Mouse (Mus musculus) thymus, postnatal 10 days (tissue): ENCODE data around the gene Fnbp1l.

Source experiments
- DNase-seq, 2 experiments: peaks; one replicate each; pipeline ENCODE4 v3.0.0; 2021; ENCODE audit warnings: low spot score in 2 of 2

Fnbp1l gene

DNA sequence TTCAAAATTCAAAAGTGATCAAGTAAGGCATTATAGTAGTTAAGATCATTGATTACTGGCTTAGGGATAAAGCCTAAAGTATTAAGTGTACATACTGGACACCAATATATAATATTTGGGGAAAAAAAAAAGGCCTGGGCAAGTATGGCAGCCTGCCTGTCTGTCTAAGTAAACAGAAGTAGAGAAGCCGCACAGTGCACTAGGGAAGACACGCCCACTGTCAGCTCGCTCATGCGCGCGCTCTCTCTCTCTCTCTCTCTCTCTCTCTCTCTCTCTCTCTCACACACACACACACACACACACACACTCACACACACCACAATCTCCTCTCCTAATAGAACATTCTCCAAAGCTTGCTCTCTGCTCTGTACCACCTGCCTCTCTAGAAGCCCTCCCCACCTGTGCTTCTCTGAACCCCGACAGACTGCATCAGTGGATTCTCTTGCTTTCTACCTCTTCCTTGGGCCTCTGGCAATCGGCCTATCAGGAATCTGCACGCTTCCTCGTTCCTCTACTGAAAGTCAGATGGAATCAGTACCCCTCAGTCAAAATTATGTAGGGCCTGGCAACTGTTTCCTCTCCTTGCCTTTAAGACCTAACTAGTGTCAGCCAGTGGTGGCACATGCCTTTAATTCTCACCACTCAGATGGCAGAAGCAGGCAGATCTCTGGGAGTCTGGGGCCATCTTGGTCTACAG is 13.3 kb downstream of the Fnbp1l start:
- DNase-seq: no peak

DNA sequence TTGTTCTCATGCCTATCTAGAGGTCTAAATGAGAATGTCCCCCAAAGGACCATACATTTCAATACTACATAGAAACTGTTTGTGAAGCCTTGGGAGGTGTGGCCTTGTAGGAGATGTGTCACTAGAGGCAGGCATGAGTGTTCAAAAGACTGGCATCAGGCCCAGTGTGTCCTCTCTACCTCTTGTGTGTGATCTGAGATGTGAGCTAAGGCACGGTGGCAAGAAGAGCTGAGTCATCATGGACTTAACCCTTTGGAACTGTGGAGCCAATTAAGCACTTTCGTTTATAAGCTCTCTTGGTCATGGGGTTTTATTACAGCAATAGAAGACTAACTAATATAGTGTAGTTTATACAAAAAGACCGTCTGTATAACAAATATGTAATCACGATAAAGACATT is 16.3 kb downstream of the Fnbp1l start:
- no peak for DNase-seq

DNA sequence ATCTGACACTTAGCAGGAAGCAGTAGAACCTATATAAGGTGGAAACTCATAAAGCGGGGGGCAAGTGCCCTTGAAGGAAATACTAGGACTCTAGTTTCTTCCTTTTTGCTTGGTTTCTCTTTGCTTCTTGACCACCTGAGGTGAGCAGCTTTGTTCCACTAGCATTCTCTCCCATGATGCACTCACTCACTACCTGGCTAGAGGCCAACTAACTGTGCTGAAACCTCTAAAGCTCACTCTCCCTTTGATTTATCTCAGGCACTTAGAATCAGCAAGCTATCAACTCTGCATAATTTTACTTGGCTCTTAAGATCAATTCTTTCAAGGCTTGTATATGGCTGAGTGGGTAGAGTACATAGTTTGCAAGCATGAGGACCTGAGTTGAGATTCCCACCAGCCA is 17.1 kb downstream of the Fnbp1l start:
- DNase-seq: no peak

DNA sequence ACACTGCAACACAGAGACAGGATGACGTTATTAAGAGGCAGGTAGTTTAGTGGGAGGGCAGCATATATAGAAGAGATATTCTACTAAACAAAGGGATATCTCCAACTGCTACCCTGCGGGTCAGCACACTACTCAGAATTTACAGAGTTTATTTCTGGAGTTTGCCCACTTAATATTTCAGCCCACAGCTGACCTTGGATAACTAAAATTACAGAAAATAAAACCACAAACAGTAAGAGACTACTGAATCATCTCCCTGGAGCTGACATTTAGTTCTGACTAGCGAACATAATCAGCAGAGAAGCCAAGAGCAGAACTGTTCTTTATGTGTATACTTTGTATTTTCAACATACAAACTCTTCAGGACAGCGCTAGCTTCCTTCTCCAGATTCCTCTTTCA is 20.2 kb downstream of the Fnbp1l start:
- no peak for DNase-seq

DNA sequence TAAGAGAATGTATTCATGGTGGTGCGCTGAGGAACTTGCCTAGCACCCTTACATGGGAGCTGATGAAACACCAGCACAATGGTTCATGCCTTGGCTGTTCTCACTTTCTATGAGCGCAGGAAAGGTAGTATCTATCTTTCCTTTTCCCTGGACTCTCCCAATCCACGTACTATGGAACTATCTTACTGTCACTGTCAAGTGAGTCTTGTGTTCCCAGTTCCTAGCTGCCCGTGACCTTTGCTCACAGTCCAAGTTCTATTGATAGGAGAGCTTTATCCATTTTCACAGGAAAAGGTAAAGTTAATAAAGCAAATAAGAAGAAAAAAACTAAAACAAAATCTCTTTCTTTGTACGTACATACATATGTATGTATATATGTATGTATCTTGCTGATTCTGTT is 28.7 kb downstream of the Fnbp1l start:
- no peak for DNase-seq

DNA sequence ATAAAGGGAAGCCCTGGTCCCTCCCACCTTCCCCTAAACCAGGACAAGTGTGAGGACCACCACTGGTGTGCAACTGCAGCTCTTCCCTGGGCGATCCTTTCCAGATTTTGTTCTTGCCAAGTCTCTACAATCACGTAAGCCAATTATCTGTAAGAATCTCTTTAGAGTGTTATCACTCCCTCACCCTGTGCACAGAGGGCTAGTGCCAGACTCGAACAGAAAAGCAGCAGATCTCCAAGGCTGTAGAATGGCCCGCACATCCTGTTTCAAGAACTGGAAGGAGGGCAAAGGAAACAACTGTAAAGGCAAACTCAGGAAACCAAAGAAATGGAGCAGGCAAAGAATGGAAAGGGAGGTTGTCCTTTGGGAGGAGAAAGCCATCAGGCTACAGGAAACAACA is 29.2 kb downstream of the Fnbp1l start:
- DNase-seq: no peak

DNA sequence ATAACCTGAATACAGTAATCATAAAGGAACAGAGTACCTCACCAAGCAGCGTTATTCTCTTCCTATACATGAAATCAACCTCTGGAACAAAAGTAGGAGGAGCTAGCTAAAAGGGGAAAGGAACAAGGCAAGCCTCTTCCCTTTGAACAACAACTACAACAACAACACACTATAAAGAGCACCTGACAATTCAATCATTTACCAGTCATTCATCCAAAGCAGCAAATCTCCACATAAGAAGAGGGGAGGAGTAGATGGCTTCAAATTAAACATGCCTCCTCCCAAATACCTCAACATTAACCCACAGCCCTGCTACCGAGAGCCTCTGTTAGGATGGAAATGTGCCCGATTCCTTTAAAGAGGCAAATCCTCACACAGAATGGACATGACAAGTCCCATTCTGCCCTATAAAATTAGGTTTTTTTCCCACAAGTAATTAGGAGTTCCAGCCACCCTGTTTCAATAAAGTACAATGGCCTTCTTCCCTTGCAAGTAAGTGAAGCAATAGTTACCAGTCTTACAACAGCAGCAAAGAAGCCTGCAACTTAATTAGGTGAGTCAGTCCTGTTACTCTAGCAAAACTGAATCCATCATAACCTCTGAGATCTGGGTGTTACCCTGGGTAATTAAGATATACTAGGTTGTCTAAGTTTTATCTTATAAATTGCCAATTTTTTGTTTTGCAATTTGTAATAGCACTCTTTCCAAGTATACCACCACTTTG is 32.4 kb downstream of the Fnbp1l start:
- DNase-seq: no peak

DNA sequence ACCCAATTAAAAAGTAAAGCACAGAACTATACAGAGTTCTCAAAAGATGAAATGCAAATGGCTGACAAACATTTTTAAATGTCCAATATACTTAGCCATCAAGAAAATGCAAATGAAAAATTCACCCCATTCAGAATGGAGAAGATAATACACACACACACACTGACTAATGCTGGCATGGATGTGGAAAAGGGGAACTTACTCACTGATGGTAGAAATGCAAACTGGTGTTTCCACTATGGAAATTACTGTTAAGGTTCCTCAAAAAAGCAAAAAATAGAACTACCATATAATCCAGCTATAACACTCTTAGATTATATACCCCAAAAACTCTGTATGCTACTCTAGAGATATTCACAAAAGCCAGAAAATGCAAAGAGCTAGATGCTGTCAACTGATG is 42.2 kb downstream of the Fnbp1l start:
- DNase-seq: no peak

DNA sequence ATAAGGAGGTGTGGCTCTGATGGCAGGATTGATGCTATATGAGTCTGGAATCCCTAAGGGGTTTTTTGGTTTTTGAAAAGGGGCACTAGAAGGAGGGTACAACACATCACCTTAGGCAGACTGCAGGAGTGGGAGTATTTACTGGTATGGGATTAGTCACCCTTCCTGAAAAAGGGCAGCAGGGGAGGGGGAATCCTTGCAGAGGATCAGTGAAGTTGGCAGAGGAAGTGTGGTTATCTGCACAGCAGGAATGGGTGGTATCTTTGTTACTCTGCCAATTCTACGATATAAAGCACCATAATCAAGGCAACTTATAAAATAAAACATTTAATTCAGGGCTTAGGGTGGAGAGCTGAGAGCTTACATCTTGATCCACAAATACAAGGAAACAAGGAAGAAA is 44.6 kb downstream of the Fnbp1l start:
- DNase-seq: no peak

DNA sequence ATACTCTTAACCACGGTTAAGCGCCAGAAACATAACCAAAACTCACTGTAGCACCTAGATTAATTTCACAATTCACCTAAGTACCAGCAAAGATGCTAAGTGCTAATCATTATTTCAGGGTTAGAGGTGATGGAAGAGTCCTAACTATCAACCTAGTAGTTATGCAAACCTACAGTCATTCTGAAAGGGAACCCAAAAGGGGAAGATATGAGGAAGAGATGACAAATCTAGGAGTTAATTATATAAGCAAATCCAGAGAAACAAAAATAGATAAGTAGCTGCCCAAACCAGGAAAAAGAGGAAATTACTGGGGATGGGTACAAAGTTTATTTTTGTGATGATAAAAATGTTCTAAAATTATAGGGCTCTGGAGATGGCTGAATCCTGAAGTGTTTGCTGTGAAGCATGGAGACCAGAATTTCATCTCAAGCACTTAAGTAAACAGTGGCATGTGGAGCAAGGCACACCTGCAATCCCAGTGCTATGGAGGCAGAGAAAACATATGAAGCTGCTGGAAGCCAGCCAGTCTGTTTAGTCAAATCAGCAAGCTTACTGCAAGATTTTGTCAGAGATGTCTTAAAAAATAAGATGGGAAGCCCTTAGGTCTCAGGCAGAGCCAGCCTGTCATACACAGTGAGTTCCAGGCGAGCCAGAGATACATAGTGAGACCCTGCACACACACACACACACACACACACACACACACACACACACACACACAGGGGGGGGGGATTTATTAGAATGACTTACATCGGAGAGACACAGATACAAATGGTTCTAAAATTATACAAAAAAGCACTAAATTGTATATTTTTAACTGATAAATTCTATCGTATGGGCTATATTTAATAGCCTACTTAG is 45.9 kb downstream of the Fnbp1l start:
- no peak for DNase-seq

DNA sequence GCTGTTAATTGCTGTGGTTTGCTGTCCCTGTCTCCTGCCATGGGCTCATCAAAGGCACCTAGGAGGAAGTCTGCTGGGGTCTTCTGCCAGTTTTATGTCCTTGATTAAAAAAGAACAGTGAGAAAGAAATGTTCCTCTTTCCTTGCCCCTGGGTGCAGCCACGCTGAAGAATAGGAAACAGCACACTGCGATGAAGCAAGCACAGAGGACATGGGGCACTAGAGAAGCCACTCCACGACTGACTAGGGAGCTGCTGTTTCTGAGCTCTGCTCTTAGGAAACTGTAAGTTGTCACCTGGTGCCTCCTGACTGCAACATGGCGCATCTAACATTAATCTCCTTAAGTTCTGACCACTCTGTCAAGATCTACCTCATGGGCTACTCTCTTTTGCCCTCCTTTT is 53.0 kb downstream of the Fnbp1l start:
- DNase-seq: no peak

DNA sequence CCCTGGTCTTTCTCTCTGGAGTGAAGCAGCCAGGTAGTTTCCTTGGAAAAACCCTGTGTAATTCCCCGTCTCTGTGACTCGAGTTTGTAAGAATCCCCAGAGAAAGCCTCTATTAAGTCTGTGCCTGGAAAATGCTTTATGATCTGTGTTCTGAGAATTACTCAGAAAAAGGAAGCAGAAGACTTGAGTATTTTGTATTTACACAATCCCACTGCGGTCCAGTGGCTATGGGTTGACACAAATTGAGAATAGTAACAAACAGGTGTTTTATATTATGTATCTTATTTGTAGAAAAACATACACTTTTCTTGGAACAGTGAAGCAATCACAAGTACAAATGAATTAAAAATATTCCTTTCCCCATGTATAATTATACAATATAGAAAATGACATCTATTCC is 53.4 kb downstream of the Fnbp1l start:
- DNase-seq: no peak

DNA sequence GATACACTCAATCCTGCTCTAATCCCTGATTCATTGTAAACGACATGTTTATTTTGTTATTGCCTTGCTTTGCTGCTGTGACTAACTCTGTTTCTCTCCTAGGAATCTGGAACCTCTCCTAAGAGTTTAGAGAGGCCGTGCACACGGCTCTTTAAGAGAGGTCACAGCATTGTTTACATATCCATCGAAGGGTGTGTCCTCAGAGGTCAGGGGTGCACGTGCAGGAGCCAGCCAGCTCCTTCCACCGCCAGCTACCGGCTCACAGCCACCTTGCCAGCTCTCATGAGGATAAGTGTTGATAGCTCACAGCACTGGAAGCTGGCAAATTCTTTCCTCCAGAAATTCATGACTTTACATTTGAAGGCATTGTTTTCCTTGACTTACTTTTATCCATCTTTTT is 54.2 kb downstream of the Fnbp1l start:
- DNase-seq: no peak

DNA sequence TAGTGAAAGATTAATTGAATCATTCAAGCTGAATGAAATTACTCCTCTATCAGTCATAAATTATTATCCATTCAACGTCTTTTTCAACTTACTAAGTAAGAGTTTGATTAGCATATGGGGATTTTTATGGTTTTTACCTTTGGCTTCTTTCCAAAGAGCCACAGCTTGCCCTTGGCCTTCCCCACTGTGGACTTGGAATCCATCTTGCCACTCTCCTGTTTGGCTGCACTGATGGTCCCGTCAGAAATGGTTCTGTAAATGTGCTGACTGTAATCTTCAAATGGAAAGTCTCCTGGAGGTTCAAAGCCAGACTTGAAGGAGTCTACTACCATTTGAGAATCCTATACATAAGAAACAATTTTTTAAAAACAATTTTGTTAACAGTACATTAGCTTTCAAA is 61.7 kb downstream of the Fnbp1l start:
- no peak for DNase-seq

DNA sequence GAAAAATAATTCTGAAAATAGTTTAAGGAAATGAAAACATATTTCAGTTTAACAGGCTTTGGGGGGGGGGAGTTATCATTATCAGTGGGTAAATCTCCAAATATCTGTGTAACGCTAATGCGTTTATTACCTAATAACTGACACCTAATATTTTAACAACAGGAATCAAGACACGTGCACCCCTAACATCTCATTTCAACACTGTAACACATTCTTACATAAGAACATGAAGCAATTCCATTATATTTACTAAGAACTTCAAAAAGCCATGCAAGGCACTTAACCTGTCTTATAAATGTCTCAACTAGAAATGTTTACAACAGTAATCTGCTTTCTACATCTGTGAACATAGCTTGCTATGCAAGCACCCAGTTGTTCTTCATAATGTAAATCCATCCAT is 68.3 kb downstream of the Fnbp1l start:
- no peak for DNase-seq

DNA sequence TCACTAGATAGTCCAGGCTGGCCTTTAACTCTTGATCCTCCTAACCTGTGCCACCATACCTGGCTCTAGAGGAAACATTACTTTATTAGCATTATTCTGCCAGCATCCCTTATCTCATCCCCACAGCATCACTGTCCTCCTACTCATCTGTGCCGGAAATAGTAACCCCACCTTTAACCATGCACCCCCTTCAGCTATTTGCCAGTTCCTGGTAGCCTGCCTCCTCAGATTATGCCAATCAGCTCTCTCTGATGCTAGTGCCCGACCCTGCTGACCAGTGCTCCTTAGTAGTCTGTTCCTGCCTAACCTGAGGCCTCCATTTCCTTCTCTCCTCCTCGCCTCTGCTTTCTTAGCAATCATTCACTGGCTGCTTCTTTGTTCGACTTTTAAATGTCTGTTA is 72.0 kb downstream of the Fnbp1l start:
- DNase-seq: no peak

DNA sequence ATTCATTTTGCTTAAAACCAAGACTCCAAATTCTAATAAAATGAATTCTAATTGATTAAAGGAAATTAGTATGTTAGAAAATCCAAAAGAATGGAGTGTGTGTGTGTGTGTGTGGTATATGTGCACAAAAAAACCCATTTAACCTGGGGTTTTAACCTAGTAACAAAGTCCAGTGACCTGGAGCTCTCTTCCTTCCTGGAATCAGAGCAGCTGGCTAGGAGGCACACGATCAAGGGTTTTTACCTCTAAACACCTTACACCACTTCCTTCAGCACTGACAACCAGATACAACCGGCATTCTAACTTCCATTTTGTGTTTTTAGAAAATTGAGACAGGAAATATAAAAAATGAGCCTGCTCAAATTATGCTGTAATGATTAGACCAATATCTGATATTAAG is 74.2 kb downstream of the Fnbp1l start:
- DNase-seq: no peak

DNA sequence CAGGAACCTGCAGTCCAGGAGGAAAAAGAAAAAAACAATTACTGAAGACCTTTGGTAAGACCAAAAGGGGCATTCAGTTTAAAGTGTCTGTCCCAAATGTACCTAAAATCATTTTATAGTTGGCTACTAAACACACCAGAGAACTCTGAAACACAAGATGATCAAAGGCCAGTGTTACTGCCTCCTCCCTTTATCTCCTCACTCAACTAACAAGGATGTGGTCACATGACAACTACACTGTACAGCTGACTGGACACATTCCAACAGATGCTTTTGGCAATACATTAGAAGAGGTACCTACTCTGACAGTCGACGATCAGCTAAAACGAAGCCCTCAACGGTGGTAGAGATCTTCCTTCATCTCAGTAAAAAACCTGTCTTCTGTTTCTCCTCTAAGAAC is 78.6 kb downstream of the Fnbp1l start:
- no peak for DNase-seq

DNA sequence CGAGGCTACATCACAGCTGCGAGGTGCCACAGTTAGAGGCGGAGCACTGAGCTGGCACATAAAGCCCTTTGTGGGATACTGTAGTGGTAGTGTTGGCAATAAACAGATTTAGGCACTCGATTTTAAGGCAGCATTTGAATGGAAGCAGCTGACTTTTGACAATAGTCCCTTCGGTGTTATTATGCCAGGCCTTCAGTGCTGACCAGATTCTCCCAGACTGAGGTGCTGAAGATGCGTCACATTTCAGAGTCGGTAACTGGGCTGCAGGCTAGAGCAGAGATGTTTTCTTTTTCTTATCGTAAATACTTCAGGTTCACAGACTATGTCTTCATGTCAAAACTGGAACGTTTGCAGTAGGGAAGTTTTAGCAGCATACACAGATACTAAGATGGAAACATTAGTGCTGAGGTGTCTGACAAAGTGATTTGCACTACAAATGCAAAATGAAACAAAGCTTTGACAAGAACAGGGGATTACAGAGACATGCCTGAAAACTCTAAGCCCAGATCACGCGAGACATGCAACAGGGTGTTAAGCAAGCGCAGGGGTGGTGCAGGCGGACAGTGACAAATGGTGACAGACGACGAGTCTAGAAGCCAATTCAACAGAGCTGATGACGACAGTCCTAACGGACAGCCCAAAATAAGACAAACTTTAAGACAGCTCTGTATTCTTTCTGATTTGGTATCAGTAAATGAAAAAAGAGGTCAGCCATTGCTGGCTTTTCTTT is 79.4 kb downstream of the Fnbp1l start:
- no peak for DNase-seq

DNA sequence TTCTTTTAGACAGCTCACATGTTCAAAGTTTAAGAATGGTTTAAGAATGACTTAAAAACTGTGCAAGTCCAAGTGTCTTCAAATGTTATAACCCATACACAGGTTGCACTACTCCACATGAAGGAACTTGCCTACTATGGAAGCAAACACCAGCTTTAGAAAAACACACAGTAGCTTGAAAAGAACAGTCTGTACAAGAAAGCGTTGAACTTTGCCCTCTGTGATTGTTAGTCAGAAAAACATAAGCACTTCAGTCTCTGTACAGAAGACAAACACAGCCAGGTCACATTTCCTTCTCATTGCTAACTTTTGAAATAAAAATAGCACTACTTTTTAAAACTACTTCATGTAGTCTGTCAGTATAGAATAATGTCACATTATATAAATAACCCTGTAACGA is 80.7 kb downstream of the Fnbp1l start:
- no peak for DNase-seq

DNA sequence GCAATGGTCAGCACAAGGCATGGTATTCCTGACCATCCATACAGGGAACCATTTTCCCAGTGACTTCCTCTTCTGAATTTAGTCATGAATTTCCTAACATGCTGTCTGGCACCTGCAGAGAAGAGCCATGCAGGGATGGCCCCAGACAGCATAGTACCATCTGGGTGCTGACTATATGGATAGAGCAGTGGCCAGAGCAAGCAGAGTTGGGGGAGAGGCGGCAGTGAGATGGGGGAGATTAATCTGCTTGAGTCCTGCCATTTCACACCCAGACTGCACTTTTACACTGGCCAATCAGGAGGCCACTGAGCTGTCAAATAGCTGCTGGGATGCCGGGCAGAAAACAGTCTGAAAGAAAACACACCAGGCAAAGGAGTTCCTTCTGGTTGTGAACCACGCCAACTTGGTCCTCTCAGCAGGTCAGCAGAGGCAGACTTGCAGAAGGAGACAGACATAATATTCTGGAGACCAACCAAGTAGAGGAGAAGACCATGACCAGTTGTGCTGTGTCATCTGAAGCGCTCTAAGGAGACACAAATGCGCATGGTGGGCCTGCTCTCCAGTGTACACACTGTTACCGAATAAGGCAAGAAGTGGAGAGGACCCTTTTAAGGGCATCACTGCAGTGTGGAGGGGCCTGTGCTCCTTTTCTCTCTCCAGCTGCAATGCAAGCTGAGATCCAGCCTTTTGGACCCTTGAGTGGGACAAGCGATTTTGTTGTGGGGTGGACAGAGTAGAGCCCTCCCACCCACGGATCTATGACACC is 83.4 kb downstream of the Fnbp1l start:
- no peak for DNase-seq
